Mouse (Mus musculus): ENCODE measurements around the gene Gm20388. TPM values are rescaled to one million over a fixed set of nuclear protein-coding genes. Genes with fewer than 3 reads are reported as not detected.

Gm20388 gene
- polyA plus RNA-seq, 1 experiment from 2014 or later, result 12.4 TPM

DNA sequence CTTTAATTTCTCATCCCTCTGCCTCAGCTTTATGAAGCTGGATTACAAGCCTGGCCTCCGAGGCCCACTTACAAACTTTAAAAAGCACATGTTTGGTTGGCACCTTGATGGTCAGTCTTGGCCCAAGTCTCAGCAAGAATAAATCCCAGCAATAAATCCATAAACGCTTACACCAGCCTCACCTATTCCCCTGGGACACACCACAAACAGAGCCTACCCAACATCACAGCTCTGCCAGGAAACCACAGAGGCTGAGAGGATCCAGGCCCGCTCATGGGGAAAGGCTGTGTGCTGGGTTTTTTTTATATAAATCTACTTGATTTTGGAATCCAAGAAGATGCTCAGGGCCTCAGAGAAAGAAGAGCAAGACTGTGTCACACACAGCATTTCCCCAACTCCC, 1665.0 kb downstream of the Gm20388 start:
- Histone ChIP-seq H3K9me3 (ENCODE audit: control insufficient read depth, low read length) (no peaks in the 10 kb centered on the region), H3K9ac (ENCODE audit: low read depth, low read length) (no peak overlapping the region), H3K27me3 (replicated peaks; ENCODE audit: control insufficient read depth, insufficient read depth, low read length) (no peaks in the 10 kb centered on the region), H3K4me3 (ENCODE audit: low read length) (no peak overlapping the region), H3K4me1 (ENCODE audit: control insufficient read depth, insufficient read depth, low read depth, low read length) (peaks cover 21% of the 10 kb centered on the region), H3K4me2 (ENCODE audit: low read length) (no peak overlapping the region), H3K27ac (ENCODE audit: low read depth, low read length) (no peak overlapping the region), H3K36me3 (ENCODE audit: control insufficient read depth, insufficient read depth, low read length) (no peaks in the 10 kb centered on the region)
- ATAC-seq, result no peak
- 78% methylated on average over 3 of the region's 3 CpGs for WGBS

DNA sequence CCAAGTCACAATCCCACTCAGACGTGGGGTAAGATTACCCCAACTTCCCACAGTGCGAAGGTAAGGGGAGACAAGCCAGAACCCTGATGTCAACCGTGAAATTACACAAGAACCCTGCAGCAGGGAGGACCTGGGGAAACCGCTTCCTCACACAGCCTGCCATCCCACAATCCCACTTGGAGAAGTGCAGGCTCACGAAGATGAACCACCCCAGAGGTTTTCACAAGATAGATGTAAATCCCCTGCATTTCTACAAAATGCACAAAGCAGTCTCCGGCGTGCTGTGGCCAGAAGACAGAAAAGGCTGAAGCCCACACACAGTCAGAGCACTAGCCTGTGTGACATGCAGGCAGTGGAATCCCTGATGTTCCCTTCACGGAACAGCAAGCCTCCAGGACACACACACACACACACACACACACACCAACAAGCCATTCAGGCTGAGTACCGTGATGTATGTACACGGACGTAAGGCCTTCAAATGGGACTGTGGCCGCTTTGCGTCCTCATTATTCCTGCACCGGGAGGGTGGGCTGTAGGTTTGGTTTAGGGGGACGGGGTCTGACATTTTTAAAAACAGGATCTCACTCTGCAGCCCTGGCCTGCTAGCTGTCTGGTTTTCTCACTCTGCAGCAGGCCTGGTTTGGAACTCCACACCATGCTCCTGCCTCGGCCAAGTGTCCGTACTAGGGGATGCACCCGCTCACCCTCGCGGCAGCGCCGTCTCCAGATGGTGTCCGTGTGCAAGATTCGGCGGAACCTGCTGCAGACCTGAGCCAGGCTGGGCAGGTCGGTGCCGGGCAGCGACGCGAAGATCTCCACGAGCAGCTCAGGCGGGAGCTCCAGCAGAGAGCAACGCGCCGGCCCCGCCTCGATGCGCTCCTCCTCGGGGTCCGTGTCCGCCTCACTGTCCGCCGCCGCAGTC, 1667.4 kb downstream of the Gm20388 start:
- Histone ChIP-seq H3K4me3 (ENCODE audit: low read length) (peak overlapping the region; percentile 92), H3K9ac (ENCODE audit: low read depth, low read length) (peak overlapping the region; percentile 91), H3K36me3 (ENCODE audit: control insufficient read depth, insufficient read depth, low read length) (no peaks in the 10 kb centered on the region), H3K4me1 (ENCODE audit: control insufficient read depth, insufficient read depth, low read depth, low read length) (peaks cover 21% of the 10 kb centered on the region), H3K27me3 (replicated peaks; ENCODE audit: control insufficient read depth, insufficient read depth, low read length) (no peaks in the 10 kb centered on the region), H3K9me3 (ENCODE audit: control insufficient read depth, low read length) (no peaks in the 10 kb centered on the region), H3K4me2 (ENCODE audit: low read length) (peak overlapping the region; percentile 68), H3K27ac (ENCODE audit: low read depth, low read length) (peak overlapping the region; percentile 69)
- peak; percentile 66 for ATAC-seq
- WGBS, result 1% methylated on average over 40 of the region's 44 CpGs

DNA sequence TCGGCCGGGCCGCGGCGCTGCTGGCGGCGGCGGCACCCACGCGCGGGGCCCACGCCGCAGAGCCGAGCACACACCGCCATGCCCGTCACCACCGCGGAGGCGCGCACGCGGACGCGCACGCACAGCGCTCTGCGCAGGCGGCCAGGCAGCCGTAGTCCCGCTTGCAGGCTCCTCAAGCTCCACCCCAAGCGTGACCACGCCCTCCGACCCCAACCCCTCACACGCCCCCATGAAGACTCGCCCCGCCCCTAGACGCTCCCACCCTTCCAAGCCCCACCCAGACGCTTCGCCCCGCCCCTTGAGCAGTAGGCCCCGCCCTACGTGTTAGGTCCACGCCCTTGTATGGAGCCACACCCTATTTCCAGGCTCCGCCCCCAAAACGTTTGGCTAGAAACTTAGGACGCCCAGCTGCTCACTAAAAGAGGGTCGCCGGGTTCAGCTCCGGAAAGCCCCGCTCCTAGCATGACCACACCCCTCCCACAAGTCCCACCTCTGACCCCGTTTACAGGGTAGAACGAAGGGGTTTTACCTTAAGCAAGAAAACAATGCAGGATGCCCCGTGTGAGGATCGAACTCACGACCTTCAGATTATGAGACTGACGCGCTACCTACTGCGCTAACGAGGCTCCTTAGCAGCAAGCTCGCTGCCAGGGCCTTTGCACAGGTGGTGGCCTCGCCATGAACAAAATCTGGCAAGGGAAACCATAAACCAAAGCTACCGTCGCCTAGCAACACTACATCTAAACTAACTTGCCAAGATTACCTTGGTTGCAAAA, 1668.2 kb downstream of the Gm20388 start, which contains the start of gene Fbxo31:
Gene Fbxo31, minus strand, starts transcription at position 131 of the 776 bp plus-strand sequence.
- Histone ChIP-seq H3K36me3 (ENCODE audit: control insufficient read depth, insufficient read depth, low read length) (no peaks in the 10 kb centered on the region), H3K4me1 (ENCODE audit: control insufficient read depth, insufficient read depth, low read depth, low read length) (peaks cover 21% of the 10 kb centered on the region), H3K4me2 (ENCODE audit: low read length) (peak within 1 kb of the TSS; percentile 68), H3K27ac (ENCODE audit: low read depth, low read length) (peak within 1 kb of the TSS; percentile 69), H3K9ac (ENCODE audit: low read depth, low read length) (peak within 1 kb of the TSS; percentile 91), H3K4me3 (ENCODE audit: low read length) (peak within 1 kb of the TSS; percentile 92), H3K9me3 (ENCODE audit: control insufficient read depth, low read length) (no peaks in the 10 kb centered on the region), H3K27me3 (replicated peaks; ENCODE audit: control insufficient read depth, insufficient read depth, low read length) (no peaks in the 10 kb centered on the region)
- peak; percentile 94 for ATAC-seq
- WGBS, result under 1% methylated on average over 58 of the region's 63 CpGs

DNA sequence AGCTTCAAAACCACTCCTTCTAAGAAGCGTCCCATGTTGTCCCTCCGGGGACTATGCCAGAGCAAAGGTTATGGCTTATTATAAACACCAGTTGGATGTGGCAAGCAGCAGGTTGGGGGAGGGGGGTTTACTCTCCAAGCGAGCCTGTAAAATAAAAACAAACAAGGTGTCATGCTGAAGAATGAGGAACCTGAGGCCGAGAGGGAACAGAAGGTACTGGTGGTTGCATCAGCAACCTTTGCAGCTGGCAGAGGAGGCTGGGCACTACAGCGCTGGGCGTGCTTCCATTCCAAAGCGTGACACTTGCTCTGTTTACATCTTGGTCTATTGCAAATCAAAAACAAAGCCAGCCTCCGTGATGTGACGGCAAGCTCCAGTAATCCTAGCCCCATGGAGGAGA, 1669.8 kb downstream of the Gm20388 start:
- H3K36me3 ChIP-seq (ENCODE audit: control insufficient read depth, insufficient read depth, low read length), result no peaks in the 10 kb centered on the region
- peaks cover 21% of the 10 kb centered on the region for H3K4me1 ChIP-seq (ENCODE audit: control insufficient read depth, insufficient read depth, low read depth, low read length)
- no peaks in the 10 kb centered on the region for H3K27me3 ChIP-seq (replicated peaks; ENCODE audit: control insufficient read depth, insufficient read depth, low read length)
- no peaks in the 10 kb centered on the region for H3K9me3 ChIP-seq (ENCODE audit: control insufficient read depth, low read length)
- no peak for ATAC-seq
- 42% methylated on average over 9 of the region's 9 CpGs for WGBS
- H3K9ac ChIP-seq (ENCODE audit: low read depth, low read length), result no peak overlapping the region
- H3K27ac ChIP-seq (ENCODE audit: low read depth, low read length), result no peak overlapping the region
- no peak overlapping the region for H3K4me2 ChIP-seq (ENCODE audit: low read length)
- no peak overlapping the region for H3K4me3 ChIP-seq (ENCODE audit: low read length)

DNA sequence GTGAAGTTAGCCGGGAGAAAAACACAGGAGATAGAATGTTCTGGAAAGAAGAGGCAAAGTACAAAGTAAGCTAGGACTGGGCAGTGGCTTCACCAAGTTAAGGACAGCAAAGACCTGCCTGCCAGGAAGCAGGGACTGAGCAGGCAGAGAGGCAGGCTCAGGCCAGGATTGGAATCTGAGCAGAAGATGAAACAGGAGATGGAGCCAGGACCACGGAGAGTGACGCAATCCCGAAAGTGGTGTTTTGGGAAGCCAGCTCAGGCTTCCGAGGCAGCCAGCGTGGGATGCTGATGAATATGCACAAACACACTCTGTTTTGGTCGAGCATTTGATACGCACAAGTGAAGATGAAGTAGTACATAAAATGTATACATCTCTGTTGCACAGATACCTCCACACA, 1673.0 kb downstream of the Gm20388 start:
- H3K9ac ChIP-seq (ENCODE audit: low read depth, low read length), result no peak overlapping the region
- H3K36me3 ChIP-seq (ENCODE audit: control insufficient read depth, insufficient read depth, low read length), result no peaks in the 10 kb centered on the region
- no peak overlapping the region for H3K27ac ChIP-seq (ENCODE audit: low read depth, low read length)
- no peaks in the 10 kb centered on the region for H3K9me3 ChIP-seq (ENCODE audit: control insufficient read depth, low read length)
- H3K4me2 ChIP-seq (ENCODE audit: low read length), result no peak overlapping the region
- H3K4me3 ChIP-seq (ENCODE audit: low read length), result no peak overlapping the region
- ATAC-seq, result no peak
- 56% methylated on average over 8 of the region's 8 CpGs for WGBS
- peaks cover 3% of the 10 kb centered on the region for H3K4me1 ChIP-seq (ENCODE audit: control insufficient read depth, insufficient read depth, low read depth, low read length)
- H3K27me3 ChIP-seq (replicated peaks; ENCODE audit: control insufficient read depth, insufficient read depth, low read length), result no peaks in the 10 kb centered on the region

DNA sequence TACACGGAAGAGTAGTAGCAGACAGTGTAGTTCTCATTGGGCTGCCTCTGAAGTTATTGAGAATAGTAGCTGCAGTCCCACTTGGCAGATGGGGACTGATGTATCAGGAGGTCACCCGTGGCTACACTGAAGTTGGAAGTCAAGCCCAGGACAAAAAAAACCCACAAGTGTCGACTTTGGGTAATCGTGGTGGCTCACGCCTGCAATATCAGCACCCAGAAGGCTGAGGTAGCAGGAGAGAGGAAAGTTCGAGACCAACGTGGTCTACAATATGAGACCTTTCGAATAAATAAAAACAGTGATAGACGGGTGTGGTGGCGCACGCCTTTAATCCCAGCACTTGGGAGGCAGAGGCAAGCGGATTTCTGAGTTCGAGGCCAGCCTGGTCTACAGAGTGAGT, 1674.1 kb downstream of the Gm20388 start:
- Histone ChIP-seq H3K4me3 (ENCODE audit: low read length) (peak overlapping the region; percentile 58), H3K36me3 (ENCODE audit: control insufficient read depth, insufficient read depth, low read length) (no peaks in the 10 kb centered on the region), H3K4me2 (ENCODE audit: low read length) (peak overlapping the region; percentile 68), H3K27ac (ENCODE audit: low read depth, low read length) (peak overlapping the region; percentile 66; the same call in 1 of the 2 replicates), H3K9me3 (ENCODE audit: control insufficient read depth, low read length) (no peaks in the 10 kb centered on the region), H3K4me1 (ENCODE audit: control insufficient read depth, insufficient read depth, low read depth, low read length) (peaks cover 4% of the 10 kb centered on the region), H3K27me3 (replicated peaks; ENCODE audit: control insufficient read depth, insufficient read depth, low read length) (no peaks in the 10 kb centered on the region), H3K9ac (ENCODE audit: low read depth, low read length) (no peak overlapping the region; the same call in 1 of the 2 replicates)
- no peak for ATAC-seq
- 54% methylated on average over 13 of the region's 13 CpGs for whole genome bisulfite sequencing

DNA sequence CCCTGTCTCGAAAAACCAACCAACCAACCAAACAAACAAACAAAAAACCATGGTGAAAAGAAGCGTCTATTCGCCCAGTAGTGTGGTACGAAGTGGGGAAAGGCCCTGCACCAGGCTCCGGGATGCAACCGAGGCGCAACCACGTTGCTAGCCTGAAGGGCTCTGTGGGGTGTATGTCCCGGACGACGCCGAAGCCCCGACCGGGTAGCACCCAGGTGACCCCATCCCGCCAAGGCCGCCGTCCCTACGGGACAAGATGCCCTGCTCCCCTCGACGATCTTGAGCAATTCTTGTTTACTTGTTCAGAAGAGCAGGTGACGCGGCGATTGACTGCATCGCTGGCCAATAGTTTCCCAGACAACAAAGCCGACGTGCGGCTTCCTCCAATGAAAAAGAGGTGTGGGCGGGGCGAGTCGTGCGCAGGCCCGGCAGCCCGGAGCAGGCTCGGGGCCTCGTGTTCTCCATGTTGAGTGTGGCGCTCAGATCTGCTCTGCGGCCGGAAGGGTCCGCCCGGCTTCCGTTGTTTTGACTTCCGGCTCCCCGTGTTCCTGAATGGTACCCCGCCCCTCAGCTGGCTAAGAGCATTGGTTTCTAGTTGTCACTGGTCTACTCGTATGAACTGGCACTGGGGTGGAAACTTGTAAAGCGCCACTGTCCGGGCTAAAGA, 1674.7 kb downstream of the Gm20388 start:
- Histone ChIP-seq H3K27ac (ENCODE audit: low read depth, low read length) (peak overlapping the region; percentile 66), H3K27me3 (replicated peaks; ENCODE audit: control insufficient read depth, insufficient read depth, low read length) (no peaks in the 10 kb centered on the region), H3K4me1 (ENCODE audit: control insufficient read depth, insufficient read depth, low read depth, low read length) (peaks cover 5% of the 10 kb centered on the region), H3K9me3 (ENCODE audit: control insufficient read depth, low read length) (no peaks in the 10 kb centered on the region), H3K9ac (ENCODE audit: low read depth, low read length) (peak overlapping the region; percentile 72), H3K4me3 (ENCODE audit: low read length) (peak overlapping the region; percentile 58), H3K4me2 (ENCODE audit: low read length) (peak overlapping the region; percentile 71), H3K36me3 (ENCODE audit: control insufficient read depth, insufficient read depth, low read length) (no peaks in the 10 kb centered on the region)
- ATAC-seq, result peak; percentile 96
- WGBS, result under 1% methylated on average over 47 of the region's 47 CpGs

DNA sequence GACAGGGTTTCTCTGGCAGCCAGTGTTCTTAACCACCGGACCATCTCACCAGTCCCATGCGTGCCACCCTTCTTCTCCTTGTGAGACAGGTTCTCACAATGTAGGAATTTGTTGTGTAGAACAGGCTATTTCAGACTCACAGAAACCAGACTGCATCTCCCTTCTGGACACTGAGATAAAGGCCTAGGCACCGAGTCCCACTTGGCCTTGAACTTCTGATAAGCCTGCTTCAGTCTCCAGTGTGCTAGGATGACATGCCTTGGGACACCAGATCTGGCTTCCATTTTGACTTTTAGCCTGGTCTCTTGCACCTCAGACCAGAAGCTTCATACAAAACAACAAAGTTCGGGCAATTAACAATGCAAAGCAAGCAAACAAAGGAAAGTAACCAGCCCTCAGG, 1678.1 kb downstream of the Gm20388 start:
- no peak for ATAC-seq
- WGBS, result 89% methylated on average over 4 of the region's 4 CpGs
- H3K4me2 ChIP-seq (ENCODE audit: low read length), result no peak overlapping the region
- H3K4me3 ChIP-seq (ENCODE audit: low read length), result no peak overlapping the region
- no peaks in the 10 kb centered on the region for H3K9me3 ChIP-seq (ENCODE audit: control insufficient read depth, low read length)
- H3K4me1 ChIP-seq (ENCODE audit: control insufficient read depth, insufficient read depth, low read depth, low read length), result peaks cover 23% of the 10 kb centered on the region
- no peak overlapping the region for H3K27ac ChIP-seq (ENCODE audit: low read depth, low read length)
- no peaks in the 10 kb centered on the region; the same call in 1 of the 2 replicates for H3K36me3 ChIP-seq (ENCODE audit: control insufficient read depth, insufficient read depth, low read length)
- H3K9ac ChIP-seq (ENCODE audit: low read depth, low read length), result no peak overlapping the region
- no peaks in the 10 kb centered on the region for H3K27me3 ChIP-seq (replicated peaks; ENCODE audit: control insufficient read depth, insufficient read depth, low read length)
